Mouse (Mus musculus): ENCODE measurements around the gene Nin. TPM values are rescaled to one million over a fixed set of nuclear protein-coding genes. Genes with fewer than 3 reads are reported as not detected.

The Nin gene
- polyA plus RNA-seq, 1 experiment from 2014 or later: 3.6 TPM

DNA sequence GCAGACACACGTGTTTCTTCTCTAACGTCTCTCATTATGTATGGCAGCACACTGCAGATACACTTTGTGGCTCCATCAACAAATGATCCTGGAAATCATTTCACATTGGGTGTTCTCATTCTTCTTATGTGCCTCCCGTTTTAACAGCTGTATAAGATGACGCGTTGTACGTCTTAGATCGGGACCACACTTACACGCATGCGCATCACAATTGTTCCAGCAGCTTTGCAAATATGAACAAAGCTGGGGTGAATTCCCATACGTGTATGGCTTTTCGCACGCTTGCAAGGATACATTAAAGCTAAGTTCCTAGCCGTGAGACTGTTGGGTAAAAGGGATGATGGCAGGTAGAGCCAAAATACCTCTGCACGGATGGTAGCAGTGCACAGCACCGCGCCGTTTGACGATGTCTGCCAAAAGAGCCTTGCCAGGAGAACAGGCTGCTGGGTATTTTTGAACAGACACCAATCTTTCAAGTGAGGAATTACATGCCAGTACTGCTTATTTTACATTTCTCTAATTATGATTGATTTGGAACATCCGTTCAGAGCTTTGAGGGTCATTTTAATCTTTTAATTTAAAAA, 76.7 kb downstream of the Nin start:
- Histone ChIP-seq H3K4me2 (replicated peaks; ENCODE audit: low read depth) (no peak overlapping the region), H3K27ac (replicated peaks) (no peak overlapping the region), H3K27me3 (ENCODE audit: control insufficient read depth, insufficient read depth, low read length) (no peaks in the 10 kb centered on the region), H3K4me1 (replicated peaks; ENCODE audit: control insufficient read depth, insufficient read depth) (no peaks in the 10 kb centered on the region), H3K9me3 (ENCODE audit: control insufficient read depth, low read length) (no peaks in the 10 kb centered on the region), H3K36me3 (ENCODE audit: control insufficient read depth, insufficient read depth, low read length) (peaks cover 2% of the 10 kb centered on the region; the same call in 1 of the 2 replicates), H3K9ac (ENCODE audit: low read length) (no peak overlapping the region), H3K4me3 (ENCODE audit: low read depth, low read length) (no peak overlapping the region)
- 90% methylated on average over 19 of the region's 19 CpGs for WGBS
- ATAC-seq (ENCODE audit: low FRiP score, low TSS enrichment) (no peak), DNase-seq (ENCODE audit: low spot score) (no peak)
- TF ChIP-seq EP300 (optimal IDR thresholded peaks at IDR 0.05) (no peak), CTCF (IDR thresholded peaks at IDR 0.05; ENCODE audit: low read depth) (no peak)

DNA sequence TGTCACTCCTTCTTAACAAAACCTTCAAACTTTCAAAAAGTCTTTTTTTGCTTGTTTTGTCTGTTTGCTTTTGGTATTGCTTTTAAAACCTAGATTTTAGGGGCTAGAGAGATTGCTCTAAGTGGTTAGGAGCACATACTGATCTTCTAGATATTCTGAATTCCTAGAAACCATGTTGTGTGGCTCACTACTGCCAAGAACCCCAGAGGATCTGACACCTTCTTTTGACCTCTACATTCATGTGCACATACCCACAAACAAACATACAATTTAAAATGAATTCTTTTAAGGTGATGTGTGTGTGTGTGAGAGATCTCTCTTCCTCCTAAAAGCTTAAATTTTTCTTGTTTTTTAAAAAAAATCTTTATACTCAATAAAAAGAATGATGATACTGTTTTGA, 87.3 kb downstream of the Nin start:
- Histone ChIP-seq H3K9ac (ENCODE audit: low read length) (no peak overlapping the region), H3K27me3 (ENCODE audit: control insufficient read depth, insufficient read depth, low read length) (no peaks in the 10 kb centered on the region), H3K4me3 (ENCODE audit: low read depth, low read length) (no peak overlapping the region), H3K4me1 (replicated peaks; ENCODE audit: control insufficient read depth, insufficient read depth) (no peaks in the 10 kb centered on the region), H3K36me3 (ENCODE audit: control insufficient read depth, insufficient read depth, low read length) (peaks cover 4% of the 10 kb centered on the region), H3K4me2 (replicated peaks; ENCODE audit: low read depth) (no peak overlapping the region), H3K9me3 (ENCODE audit: control insufficient read depth, low read length) (no peaks in the 10 kb centered on the region), H3K27ac (replicated peaks) (no peak overlapping the region)
- ATAC-seq (ENCODE audit: low FRiP score, low TSS enrichment): no peak
- no peak for DNase-seq (ENCODE audit: low spot score)
- TF ChIP-seq CTCF (IDR thresholded peaks at IDR 0.05; ENCODE audit: low read depth) (no peak), EP300 (optimal IDR thresholded peaks at IDR 0.05) (no peak)

DNA sequence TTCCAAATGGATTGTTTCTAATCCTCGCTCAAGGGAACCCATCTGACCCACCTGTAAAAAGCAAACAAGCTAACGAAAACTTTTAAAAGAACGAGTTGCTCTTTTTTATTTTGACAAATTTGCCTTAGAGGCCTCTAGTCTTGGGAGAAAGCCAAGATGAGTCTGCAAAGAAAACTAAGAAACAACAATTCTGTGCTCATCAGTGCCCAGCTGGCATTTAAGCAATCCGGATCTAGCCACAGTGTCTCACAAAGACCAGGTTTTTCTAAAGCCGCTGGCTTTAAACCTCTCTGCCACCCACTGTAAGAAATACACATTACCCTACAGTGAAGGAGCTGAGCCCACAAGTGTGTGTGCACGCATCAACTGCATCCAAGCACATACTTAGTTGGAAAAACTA, 88.1 kb downstream of the Nin start:
- DNase-seq (ENCODE audit: low spot score) (no peak), ATAC-seq (ENCODE audit: low FRiP score, low TSS enrichment) (no peak)
- H3K4me2 ChIP-seq (replicated peaks; ENCODE audit: low read depth): no peak overlapping the region
- no peak for TF ChIP-seq EP300 (optimal IDR thresholded peaks at IDR 0.05)
- H3K4me1 ChIP-seq (replicated peaks; ENCODE audit: control insufficient read depth, insufficient read depth): no peaks in the 10 kb centered on the region
- H3K9ac ChIP-seq (ENCODE audit: low read length): no peak overlapping the region
- no peaks in the 10 kb centered on the region for H3K9me3 ChIP-seq (ENCODE audit: control insufficient read depth, low read length)
- WGBS: 75% methylated on average over 6 of the region's 6 CpGs
- H3K27ac ChIP-seq (replicated peaks): no peak overlapping the region
- H3K36me3 ChIP-seq (ENCODE audit: control insufficient read depth, insufficient read depth, low read length): peaks cover 7% of the 10 kb centered on the region
- no peaks in the 10 kb centered on the region for H3K27me3 ChIP-seq (ENCODE audit: control insufficient read depth, insufficient read depth, low read length)
- H3K4me3 ChIP-seq (ENCODE audit: low read depth, low read length): no peak overlapping the region

DNA sequence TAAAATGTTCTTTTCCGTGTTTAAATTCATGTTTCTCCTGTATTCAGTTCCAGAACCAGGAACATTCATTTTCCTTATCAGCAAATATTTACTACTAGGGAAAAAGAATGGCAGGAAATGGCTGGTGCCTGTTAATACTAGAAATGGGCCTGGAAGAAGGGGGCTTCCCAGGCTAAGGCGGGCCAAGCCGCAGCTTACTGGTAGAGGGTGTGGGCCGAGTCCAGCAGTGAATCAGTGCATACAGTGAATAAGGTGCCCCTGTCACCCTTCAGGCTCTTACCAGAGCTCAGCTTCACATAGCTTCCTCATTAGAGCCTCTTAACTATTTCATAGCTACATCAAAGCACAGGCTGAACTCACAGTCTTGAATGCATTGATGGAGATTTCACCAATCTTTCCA, 89.9 kb downstream of the Nin start:
- TF ChIP-seq CTCF (IDR thresholded peaks at IDR 0.05; ENCODE audit: low read depth): no peak
- TF ChIP-seq EP300 (optimal IDR thresholded peaks at IDR 0.05): no peak
- Histone ChIP-seq H3K27ac (replicated peaks) (no peak overlapping the region), H3K9ac (ENCODE audit: low read length) (no peak overlapping the region), H3K9me3 (ENCODE audit: control insufficient read depth, low read length) (no peaks in the 10 kb centered on the region), H3K4me3 (ENCODE audit: low read depth, low read length) (no peak overlapping the region), H3K4me2 (replicated peaks; ENCODE audit: low read depth) (no peak overlapping the region), H3K27me3 (ENCODE audit: control insufficient read depth, insufficient read depth, low read length) (no peaks in the 10 kb centered on the region), H3K4me1 (replicated peaks; ENCODE audit: control insufficient read depth, insufficient read depth) (no peaks in the 10 kb centered on the region), H3K36me3 (ENCODE audit: control insufficient read depth, insufficient read depth, low read length) (peaks cover 12% of the 10 kb centered on the region)
- no peak for DNase-seq (ENCODE audit: low spot score)
- no peak for ATAC-seq (ENCODE audit: low FRiP score, low TSS enrichment)
- 85% methylated on average over 4 of the region's 4 CpGs for WGBS

DNA sequence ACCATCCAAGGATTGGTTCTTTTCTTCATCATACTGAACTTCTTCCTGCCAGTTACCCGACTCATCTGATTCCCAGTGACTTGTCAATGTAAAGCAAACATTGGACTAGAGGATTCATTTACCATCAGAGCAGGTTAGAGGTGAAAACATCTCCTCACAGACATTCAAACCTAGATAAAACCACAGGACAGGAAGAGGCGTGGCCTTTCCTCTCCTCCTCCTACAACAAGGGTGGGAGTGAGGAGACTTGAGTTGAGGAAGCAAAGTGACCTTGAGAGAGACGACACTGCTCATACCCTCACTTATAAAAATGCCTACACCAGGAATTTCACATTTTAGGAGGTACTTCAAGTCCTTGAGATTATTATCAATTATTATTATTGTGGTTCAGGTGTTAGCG, 95.4 kb downstream of the Nin start:
- WGBS: 80% methylated on average over 4 of the region's 4 CpGs
- Histone ChIP-seq H3K36me3 (ENCODE audit: control insufficient read depth, insufficient read depth, low read length) (peaks cover 15% of the 10 kb centered on the region), H3K4me2 (replicated peaks; ENCODE audit: low read depth) (no peak overlapping the region), H3K4me1 (replicated peaks; ENCODE audit: control insufficient read depth, insufficient read depth) (no peaks in the 10 kb centered on the region), H3K9me3 (ENCODE audit: control insufficient read depth, low read length) (no peaks in the 10 kb centered on the region), H3K27me3 (ENCODE audit: control insufficient read depth, insufficient read depth, low read length) (no peaks in the 10 kb centered on the region), H3K4me3 (ENCODE audit: low read depth, low read length) (no peak overlapping the region), H3K27ac (replicated peaks) (no peak overlapping the region), H3K9ac (ENCODE audit: low read length) (no peak overlapping the region)
- ATAC-seq (ENCODE audit: low FRiP score, low TSS enrichment) (no peak), DNase-seq (ENCODE audit: low spot score) (no peak)
- TF ChIP-seq EP300 (optimal IDR thresholded peaks at IDR 0.05) (no peak), CTCF (IDR thresholded peaks at IDR 0.05; ENCODE audit: low read depth) (no peak)

DNA sequence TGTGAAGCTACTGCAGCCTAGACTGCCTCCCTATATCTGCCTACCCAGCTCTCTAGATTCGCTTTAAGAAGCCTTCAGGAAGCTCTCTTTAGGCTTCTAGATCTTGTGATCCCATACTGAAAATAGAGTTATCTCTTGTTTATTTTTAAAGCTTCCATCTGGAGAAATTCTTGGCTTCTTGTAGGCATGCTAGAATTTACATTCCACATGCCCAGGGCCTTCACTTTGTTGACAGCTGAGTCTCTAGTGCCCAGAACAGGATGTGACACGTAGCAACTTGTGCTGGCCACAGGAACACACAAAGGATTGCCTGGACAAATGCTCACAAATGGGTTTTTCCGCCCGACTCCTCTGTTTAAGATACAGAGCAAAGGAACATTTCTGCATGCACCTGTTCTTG, 97.6 kb downstream of the Nin start:
- DNase-seq (ENCODE audit: low spot score): no peak
- TF ChIP-seq CTCF (IDR thresholded peaks at IDR 0.05; ENCODE audit: low read depth) (no peak), EP300 (optimal IDR thresholded peaks at IDR 0.05) (no peak)
- 50% methylated on average over 4 of the region's 4 CpGs for WGBS

More for the DNA sequence above, 97.6 kb downstream of the Nin start:
- no peaks in the 10 kb centered on the region for H3K9me3 ChIP-seq (ENCODE audit: control insufficient read depth, low read length)
- ATAC-seq (ENCODE audit: low FRiP score, low TSS enrichment): no peak
- H3K4me1 ChIP-seq (replicated peaks; ENCODE audit: control insufficient read depth, insufficient read depth): no peaks in the 10 kb centered on the region
- peaks cover 15% of the 10 kb centered on the region for H3K36me3 ChIP-seq (ENCODE audit: control insufficient read depth, insufficient read depth, low read length)
- no peak overlapping the region for H3K4me2 ChIP-seq (replicated peaks; ENCODE audit: low read depth)
- H3K27me3 ChIP-seq (ENCODE audit: control insufficient read depth, insufficient read depth, low read length): no peaks in the 10 kb centered on the region
- H3K27ac ChIP-seq (replicated peaks): no peak overlapping the region
- no peak overlapping the region for H3K9ac ChIP-seq (ENCODE audit: low read length)
- no peak overlapping the region for H3K4me3 ChIP-seq (ENCODE audit: low read depth, low read length)
